Mouse (Mus musculus) testis, adult 2 months (tissue): Measurements from ENCODE around the gene Prpf6. TPM values are rescaled to one million over a fixed set of nuclear protein-coding genes. Genes with fewer than 3 reads are reported as not detected.

Source experiments
- H3K27ac ChIP-seq: fragments of 200-500 bp; 2 replicates; pipeline ENCODE4 v1.5.1; 2012; ENCODE audit warnings: low read depth, low read length; ENCODE audit not compliant: control insufficient read depth, insufficient read depth
- H3K27me3 ChIP-seq: fragments of 200-500 bp; 2 replicates; pipeline ENCODE4 v1.6.1; 2012; ENCODE audit warnings: mild to moderate bottlenecking, low read length, moderate library complexity; ENCODE audit not compliant: control insufficient read depth, insufficient read depth
- H3K36me3 ChIP-seq: fragments of 200-500 bp; 2 replicates; pipeline ENCODE4 v1.6.1; 2012; ENCODE audit warnings: mild to moderate bottlenecking, low read length; ENCODE audit not compliant: control insufficient read depth, insufficient read depth
- H3K4me1 ChIP-seq: fragments of 200-500 bp; 2 replicates; pipeline ENCODE4 v1.6.1; 2012; ENCODE audit warnings: low read length; ENCODE audit not compliant: control insufficient read depth, insufficient read depth
- H3K4me3 ChIP-seq: fragments of 200-500 bp; 2 replicates; pipeline ENCODE4 v1.5.1; 2012; ENCODE audit warnings: low read depth, mild to moderate bottlenecking, low read length, moderate library complexity, mixed read lengths; ENCODE audit not compliant: control insufficient read depth
- CTCF ChIP-seq: fragments of 200-500 bp; IDR thresholded peaks from 2 replicates; pipeline ENCODE4 v1.5.1; 2012; ENCODE audit warnings: low read depth, mild to moderate bottlenecking, inconsistent platforms, low read length, moderate library complexity; ENCODE audit not compliant: control insufficient read depth, insufficient read depth, insufficient replicate concordance
- POLR2A ChIP-seq: fragments of 200-500 bp; IDR thresholded peaks from 2 replicates; pipeline ENCODE4 v1.6.1; 2012; ENCODE audit warnings: low read depth, mild to moderate bottlenecking, inconsistent platforms, low read length, moderate library complexity; ENCODE audit not compliant: control insufficient read depth
- polyA plus RNA-seq: library from polyadenylated mRNA; depleted of rRNA; stranded (reverse); fragments of >200 nt; gene quantifications from 2 replicates; pipeline ENCODE4 v1.2.3, GENCODE M21; 2012

The Prpf6 gene
- polyA plus RNA-seq, 1 experiment: 20.1 TPM

- Histone ChIP-seq H3K27ac (no peak overlapping the region), H3K36me3 (no peaks in the 10 kb centered on the region), H3K4me3 (no peak overlapping the region), H3K4me1 (peaks cover 25% of the 10 kb centered on the region), H3K27me3 (no peaks in the 10 kb centered on the region)
- TF ChIP-seq CTCF (no peak), POLR2A (no peak)
Observed at GRCm38 (mm10) chr2:181676424-181676823, 84.8 kb downstream of the Prpf6 start.

- Histone ChIP-seq H3K4me1 (peaks cover 20% of the 10 kb centered on the region), H3K4me3 (no peak overlapping the region; the same call in 1 of the 2 replicates), H3K27ac (0 out of 2 replicates have a peak overlapping the region, but pooled peaks have one; percentile 15), H3K36me3 (no peaks in the 10 kb centered on the region), H3K27me3 (no peaks in the 10 kb centered on the region)
- TF ChIP-seq CTCF: no peak
- no peak for TF ChIP-seq POLR2A
Observed at GRCm38 (mm10) chr2:181677096-181677754, 85.6 kb downstream of the Prpf6 start.

GRCm38 (mm10) chr2:181677755-181678098, 86.1 kb downstream of the Prpf6 start:
- TF ChIP-seq CTCF (no peak), POLR2A (no peak)
- no peaks in the 10 kb centered on the region for H3K27me3 ChIP-seq
- H3K4me1 ChIP-seq: peaks cover 20% of the 10 kb centered on the region
- H3K4me3 ChIP-seq: no peak overlapping the region; the same call in 1 of the 2 replicates
- H3K36me3 ChIP-seq: no peaks in the 10 kb centered on the region
- 0 out of 2 replicates have a peak overlapping the region, but pooled peaks have one; percentile 15 for H3K27ac ChIP-seq

GRCm38 (mm10) chr2:181678780-181679179, 87.1 kb downstream of the Prpf6 start:
- Histone ChIP-seq H3K27me3 (no peaks in the 10 kb centered on the region), H3K27ac (peak overlapping the region; percentile 5), H3K36me3 (no peaks in the 10 kb centered on the region), H3K4me3 (no peak overlapping the region), H3K4me1 (peaks cover 17% of the 10 kb centered on the region)
- TF ChIP-seq POLR2A (no peak), CTCF (peak; percentile 76; the same call in 1 of the 2 replicates)

GRCm38 (mm10) chr2:181679951-181680715, 88.5 kb downstream of the Prpf6 start, which contains the start of gene Tcea2:
Gene Tcea2, plus strand, starts transcription at chr2:181680310.
- Histone ChIP-seq H3K27ac (peak within 1 kb of the TSS; percentile 95), H3K36me3 (no peaks in the 10 kb centered on the region), H3K4me1 (peaks cover 8% of the 10 kb centered on the region), H3K27me3 (no peaks in the 10 kb centered on the region), H3K4me3 (peak within 1 kb of the TSS; percentile 97)
- TF ChIP-seq CTCF: no peak; the same call in 1 of the 2 replicates

- H3K36me3 ChIP-seq: no peaks in the 10 kb centered on the region
- H3K27ac ChIP-seq: peak overlapping the region; percentile 95
- TF ChIP-seq POLR2A (no peak), CTCF (no peak)
- H3K4me3 ChIP-seq: peak overlapping the region; percentile 97
- H3K27me3 ChIP-seq: no peaks in the 10 kb centered on the region
- H3K4me1 ChIP-seq: peaks cover 3% of the 10 kb centered on the region
Observed at GRCm38 (mm10) chr2:181680716-181681117, 89.0 kb downstream of the Prpf6 start.

- H3K4me1 ChIP-seq: peaks cover 2% of the 10 kb centered on the region
- H3K27ac ChIP-seq: no peak overlapping the region
- TF ChIP-seq CTCF (no peak), POLR2A (no peak)
Observed at GRCm38 (mm10) chr2:181681978-181682377, 90.3 kb downstream of the Prpf6 start.

GRCm38 (mm10) chr2:181683381-181683780, 91.7 kb downstream of the Prpf6 start:
- H3K27me3 ChIP-seq: no peaks in the 10 kb centered on the region
- H3K36me3 ChIP-seq: no peaks in the 10 kb centered on the region; the same call in 1 of the 2 replicates
- no peak overlapping the region for H3K27ac ChIP-seq
- H3K4me1 ChIP-seq: peaks cover 2% of the 10 kb centered on the region
- no peak for TF ChIP-seq POLR2A
- no peak for TF ChIP-seq CTCF
- H3K4me3 ChIP-seq: no peak overlapping the region

More at GRCm38 (mm10) chr2:181681978-181682377, 90.3 kb downstream of the Prpf6 start:
- Histone ChIP-seq H3K27me3 (no peaks in the 10 kb centered on the region), H3K36me3 (no peaks in the 10 kb centered on the region), H3K4me3 (no peak overlapping the region; the same call in 1 of the 2 replicates)
